Mouse (Mus musculus) heart, adult 18-20 months (tissue): ENCODE measurements around the gene Zscan21. TPM values are rescaled to one million over a fixed set of nuclear protein-coding genes. Genes with fewer than 3 reads are reported as not detected.
"Not testable (repeated sequence)": the region's sequence is repeated elsewhere in the genome, so short reads cannot be mapped to it uniquely, and the experiment has no call there.

Source experiments
- DNase-seq, 2 experiments: peaks; one replicate each; pipeline ENCODE4 v3.0.0; 2021 to 2022; ENCODE audit warnings: mixed read lengths in 1 of 2
- long read RNA-seq, 2 experiments: library from polyadenylated mRNA; stranded (forward); transcript quantifications; one replicate each; pipeline ENCODE4 v2.0.0; 2021
- total RNA-seq, 2 experiments: library from RNA; stranded (reverse); gene quantifications; 2 replicates each; pipeline ENCODE4 v1.2.3; 2021

Gene Zscan21
- 10 to 100 TPM; 11.4 to 13.6 TPM for total RNA-seq
- long read RNA-seq, experiment 1, partial matches to known transcripts, result 1 of 8 reads
- long read RNA-seq, experiment 1, other reads (novel, unspliced or antisense), result 1 of 8 reads
- long read RNA-seq, experiment 2, partial matches to known transcripts, result 0 of 3 reads
- long read RNA-seq, experiment 2, other reads (novel, unspliced or antisense), result 0 of 3 reads

GRCm38 (mm10) chr5:138116255-138117198, at the start of gene Zscan21:
TSS of gene Zscan21 (plus strand) at chr5:138116903.
- DNase-seq, result peak; percentile 94 to 95

GRCm38 (mm10) chr5:138073803-138074202, 42.9 kb upstream of the Zscan21 start:
- no peak for DNase-seq

GRCm38 (mm10) chr5:138075684-138076083, 41.0 kb upstream of the Zscan21 start:
- DNase-seq, result no peak

- DNase-seq, result no peak
These were observed 40.6 kb upstream of the Zscan21 start for GRCm38 (mm10) chr5:138076148-138076547.

GRCm38 (mm10) chr5:138080456-138080855, 36.2 kb upstream of the Zscan21 start:
- DNase-seq, result no peak

GRCm38 (mm10) chr5:138081446-138081845, 35.3 kb upstream of the Zscan21 start:
- no peak for DNase-seq

- no peak for DNase-seq
These were observed 33.3 kb upstream of the Zscan21 start for GRCm38 (mm10) chr5:138083318-138083900.

- no peak for DNase-seq
These were observed 32.8 kb upstream of the Zscan21 start for GRCm38 (mm10) chr5:138083936-138084335.

- DNase-seq, result peak in 1 of 2 experiments; percentile 28
These were observed 32.2 kb upstream of the Zscan21 start for GRCm38 (mm10) chr5:138084507-138084906.

- DNase-seq, result peak; percentile 88
These were observed 31.7 kb upstream of the Zscan21 start, which contains the start of gene Zkscan1 for GRCm38 (mm10) chr5:138084996-138085395. TSS of gene Zkscan1 (plus strand) at chr5:138085084.

- DNase-seq, result peak in 1 of 2 experiments; percentile 18
These were observed 31.2 kb upstream of the Zscan21 start for GRCm38 (mm10) chr5:138085421-138085911.

GRCm38 (mm10) chr5:138086842-138087241, 29.9 kb upstream of the Zscan21 start:
- no peak for DNase-seq

- DNase-seq, result no peak
These were observed 28.3 kb upstream of the Zscan21 start for GRCm38 (mm10) chr5:138088366-138088765.

- DNase-seq, result no peak
These were observed 27.6 kb upstream of the Zscan21 start for GRCm38 (mm10) chr5:138089108-138089551.

- no peak for DNase-seq
These were observed 26.4 kb upstream of the Zscan21 start for GRCm38 (mm10) chr5:138090271-138090670.

- DNase-seq, result no peak
These were observed 26.0 kb upstream of the Zscan21 start for GRCm38 (mm10) chr5:138090737-138091136.

- DNase-seq, result no peak
These were observed 23.9 kb upstream of the Zscan21 start for GRCm38 (mm10) chr5:138092771-138093170.

- no peak for DNase-seq
These were observed 22.2 kb upstream of the Zscan21 start for GRCm38 (mm10) chr5:138094474-138094873.

- DNase-seq, result no peak
These were observed 11.7 kb upstream of the Zscan21 start for GRCm38 (mm10) chr5:138104976-138105375.

- DNase-seq, result no peak
These were observed 9.6 kb upstream of the Zscan21 start for GRCm38 (mm10) chr5:138107130-138107529.

GRCm38 (mm10) chr5:138109847-138110396, 6.8 kb upstream of the Zscan21 start:
- not testable (repeated sequence) for DNase-seq
